Comparison of ENCODE assay signal across 21 mouse cellular contexts in the genomic region with DNA sequence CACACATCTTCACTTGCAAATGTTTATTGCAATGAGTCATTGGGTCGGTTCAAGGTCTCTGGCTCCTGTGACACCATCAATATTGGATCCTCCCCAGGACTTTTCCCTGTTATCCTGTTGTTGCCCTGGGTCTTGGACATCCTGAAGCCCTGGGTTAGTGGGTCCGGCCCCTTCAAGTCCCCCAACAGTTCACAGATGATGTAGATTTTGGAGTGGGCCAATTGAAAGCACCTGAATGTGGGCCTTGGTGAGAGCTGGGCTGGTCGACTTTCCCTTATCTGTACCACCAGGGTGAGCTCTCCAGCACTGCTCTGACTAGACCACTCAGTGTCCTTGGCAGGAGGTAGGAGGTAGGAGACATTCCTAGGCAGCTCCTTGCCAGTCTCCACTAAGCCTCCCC. TPM values are rescaled to one million over a fixed set of nuclear protein-coding genes. Genes with fewer than 3 reads are reported as not detected.
DNase-seq lines count a peak whose midpoint lies in the region; ATAC-seq lines count a peak whose summit lies in the region.
"Had no signal": no experiment of that assay in that cellular context is flagged by ENCODE, and none has a peak within 500 bp of the region (broad histone marks: within the 10 kb centered on the region; RNA-seq: fewer than 3 reads in every experiment).

No protein-coding gene starts in this region.

- no peak overlapping the region for H3K9ac ChIP-seq in midbrain, embryonic 15.5 days
- peak overlapping the region; percentile 9; the same call in 1 of the 2 replicates for H3K9ac ChIP-seq in liver, embryonic 16.5 days (ENCODE audit: low read depth, low read length)
- H3K9ac ChIP-seq in kidney, embryonic 14.5 days (ENCODE audit: low read depth, low read length), result no peak overlapping the region
- H3K9ac ChIP-seq: forebrain, embryonic 13.5 days; neural tube, embryonic 13.5 days had no signal

- H3K4me2 ChIP-seq in midbrain, embryonic 15.5 days, result no peak overlapping the region
- peak overlapping the region; percentile 10 for H3K4me2 ChIP-seq in liver, embryonic 16.5 days (ENCODE audit: low read depth, low read length)
- H3K4me2 ChIP-seq in kidney, embryonic 14.5 days (replicated peaks; ENCODE audit: low read depth, low read length), result no peak overlapping the region
- H3K4me2 ChIP-seq: forebrain, embryonic 13.5 days; heart, embryonic 11.5 days; neural tube, embryonic 13.5 days had no signal

- H3K9me3 ChIP-seq in midbrain, embryonic 10.5 days (replicated peaks), result no peaks in the 10 kb centered on the region
- no peaks in the 10 kb centered on the region for H3K9me3 ChIP-seq in midbrain, embryonic 15.5 days
- H3K9me3 ChIP-seq in liver, embryonic 16.5 days (replicated peaks; ENCODE audit: control insufficient read depth, low read length), result no peaks in the 10 kb centered on the region
- no peaks in the 10 kb centered on the region for H3K9me3 ChIP-seq in kidney, embryonic 14.5 days (ENCODE audit: control insufficient read depth, low read length)
- H3K9me3 ChIP-seq: embryonic facial prominence, embryonic 10.5 days; forebrain, embryonic 13.5 days; megakaryocyte, embryonic 14.5 days; neural tube, embryonic 13.5 days had no signal

- WGBS in midbrain, embryonic 10.5 days, result 75% methylated on average over 3 of the region's 3 CpGs
- 73% methylated on average over 3 of the region's 3 CpGs for WGBS in midbrain, embryonic 15.5 days
- 36% methylated on average over 3 of the region's 3 CpGs for WGBS in liver, embryonic 16.5 days (ENCODE audit: insufficient replicate concordance)
- WGBS in kidney, embryonic 14.5 days, result 56% methylated on average over 3 of the region's 3 CpGs

- H3K36me3 ChIP-seq in midbrain, embryonic 10.5 days, result no peaks in the 10 kb centered on the region
- H3K36me3 ChIP-seq in midbrain, embryonic 15.5 days (replicated peaks), result no peaks in the 10 kb centered on the region
- no peaks in the 10 kb centered on the region for H3K36me3 ChIP-seq in liver, embryonic 16.5 days (ENCODE audit: control insufficient read depth, insufficient read depth)
- H3K36me3 ChIP-seq in kidney, embryonic 14.5 days (ENCODE audit: control insufficient read depth, insufficient read depth, low read length), result no peaks in the 10 kb centered on the region
- H3K36me3 ChIP-seq: embryonic facial prominence, embryonic 10.5 days; neural tube, embryonic 13.5 days had no signal

- peak overlapping the region; percentile 80; the same call in 1 of the 2 replicates for H3K27ac ChIP-seq in midbrain, embryonic 10.5 days (replicated peaks)
- no peak overlapping the region for H3K27ac ChIP-seq in midbrain, embryonic 15.5 days
- peak overlapping the region; percentile 8 for H3K27ac ChIP-seq in liver, embryonic 16.5 days (ENCODE audit: low read length)
- no peak overlapping the region for H3K27ac ChIP-seq in kidney, embryonic 14.5 days (ENCODE audit: low read depth, low read length)
- H3K27ac ChIP-seq: embryonic facial prominence, embryonic 10.5 days; forebrain, embryonic 13.5 days had no signal

- no peak overlapping the region for H3K4me3 ChIP-seq in midbrain, embryonic 10.5 days
- no peak overlapping the region for H3K4me3 ChIP-seq in midbrain, embryonic 15.5 days
- H3K4me3 ChIP-seq in liver, embryonic 16.5 days (ENCODE audit: low read depth, low read length), result no peak overlapping the region
- H3K4me3 ChIP-seq in kidney, embryonic 14.5 days (ENCODE audit: low read length), result no peak overlapping the region
- H3K4me3 ChIP-seq: embryonic facial prominence, embryonic 10.5 days; forebrain, embryonic 13.5 days; megakaryocyte, embryonic 14.5 days; neural tube, embryonic 13.5 days had no signal

- H3K4me1 ChIP-seq in midbrain, embryonic 10.5 days, result peaks cover 47% of the 10 kb centered on the region
- peaks cover 21% of the 10 kb centered on the region for H3K4me1 ChIP-seq in midbrain, embryonic 15.5 days
- H3K4me1 ChIP-seq in liver, embryonic 16.5 days (ENCODE audit: control insufficient read depth, low read depth, low read length), result peaks cover 53% of the 10 kb centered on the region
- H3K4me1 ChIP-seq in kidney, embryonic 14.5 days (ENCODE audit: control insufficient read depth, insufficient read depth, low read length), result peaks cover 25% of the 10 kb centered on the region

- no peak for ATAC-seq in midbrain, embryonic 15.5 days (replicated peaks)
- ATAC-seq in erythroblast, adult 5-6 weeks (replicated peaks; ENCODE audit: low FRiP score, poor library complexity, severe bottlenecking), result peak; percentile 55
- peak; percentile 52 for ATAC-seq in liver, embryonic 16.5 days (ENCODE audit: low read depth)
- no peak for ATAC-seq in kidney, embryonic 14.5 days (ENCODE audit: low FRiP score, low TSS enrichment)
- ATAC-seq: forebrain, embryonic 13.5 days had no signal

- DNase-seq in midbrain, embryonic 10.5 days (ENCODE audit: low spot score), result no peak
- DNase-seq in adrenal gland, postnatal 14 days, result peak; percentile 62
- DNase-seq in urinary bladder, adult 18-20 months (ENCODE audit: low spot score in 2 of 2), result no peak
- DNase-seq: cerebellum, adult 8-10 months; kidney, adult 2 months; lung, adult 2 months; right cerebral cortex, postnatal 25 days had no signal

- no peaks in the 10 kb centered on the region for H3K27me3 ChIP-seq in midbrain, embryonic 10.5 days (ENCODE audit: low read depth, poor library complexity, severe bottlenecking)
- no peaks in the 10 kb centered on the region for H3K27me3 ChIP-seq in midbrain, embryonic 15.5 days (replicated peaks)
- H3K27me3 ChIP-seq in liver, embryonic 16.5 days (ENCODE audit: control insufficient read depth, insufficient read depth, low read depth, low read length), result no peaks in the 10 kb centered on the region
- no peaks in the 10 kb centered on the region for H3K27me3 ChIP-seq in kidney, embryonic 14.5 days (ENCODE audit: control insufficient read depth, insufficient read depth, low read length)
- H3K27me3 ChIP-seq: forebrain, embryonic 13.5 days; megakaryocyte, embryonic 14.5 days; neural tube, embryonic 13.5 days had no signal

RNA-seq across cellular contexts. Expression of a gene that starts 15.5 kb away (rescaled TPM):
- 10.6 and 11.1 TPM in 2 replicates for polyA plus RNA-seq in midbrain, embryonic 10.5 days (2016; fragmentation: Nextera tagmentation; extraction: Ambion mirVana)
- 18.1 and 18.6 TPM in 2 replicates for polyA plus RNA-seq in midbrain, embryonic 15.5 days (2015; fragmentation: Nextera tagmentation; extraction: Ambion mirVana)
- 50.4 and 53.1 TPM in 2 replicates for total RNA-seq in adrenal gland, postnatal 14 days (2021)
- 34.7 and 41.3 TPM in 2 replicates for total RNA-seq in erythroblast, adult 5-6 weeks (2015; ENCODE audit: low replicate concordance)
- total RNA-seq in erythroblast, adult 5-6 weeks (2017; ENCODE audit: low replicate concordance), result 42.4 and 50.7 TPM in 2 replicates
- polyA plus RNA-seq in liver, embryonic 16.5 days (2015; fragmentation: Nextera tagmentation; extraction: Ambion mirVana), result 21.5 and 21.7 TPM in 2 replicates
- polyA plus RNA-seq in kidney, embryonic 14.5 days (2014; fragmentation: Nextera tagmentation; extraction: Ambion mirVana), result 7.4 and 18.0 TPM in 2 replicates

RNA-seq across cellular contexts. Expression of a gene that starts 19.5 kb away (rescaled TPM):
- polyA plus RNA-seq in midbrain, embryonic 10.5 days (2016; fragmentation: Nextera tagmentation; extraction: Ambion mirVana), result not detected in 2 replicates
- polyA plus RNA-seq in midbrain, embryonic 15.5 days (2015; fragmentation: Nextera tagmentation; extraction: Ambion mirVana), result not detected in 2 replicates
- total RNA-seq in adrenal gland, postnatal 14 days (2021), result not detected in 2 replicates
- total RNA-seq in erythroblast, adult 5-6 weeks (2015; ENCODE audit: low replicate concordance), result not detected in 2 replicates
- total RNA-seq in erythroblast, adult 5-6 weeks (2017; ENCODE audit: low replicate concordance), result not detected in 2 replicates
- not detected in 2 replicates for polyA plus RNA-seq in liver, embryonic 16.5 days (2015; fragmentation: Nextera tagmentation; extraction: Ambion mirVana)
- not detected in 2 replicates for polyA plus RNA-seq in kidney, embryonic 14.5 days (2014; fragmentation: Nextera tagmentation; extraction: Ambion mirVana)
- total RNA-seq: gastrocnemius, adult 18-20 months; hematopoietic stem cell, adult 5-6 weeks; left cerebral cortex, postnatal 14 days had no signal
- polyA plus RNA-seq: embryonic facial prominence, embryonic 10.5 days; forebrain, embryonic 13.5 days; heart, embryonic 11.5 days; lung, adult 2 months; neural tube, embryonic 13.5 days; stomach, embryonic 16.5 days; urinary bladder, adult 2 months had no signal

Comparison
In these comparisons a context has a peak if more than half of its experiments do, and no peak if none do; other contexts are left out.
1. H3K27ac ChIP-seq: peak in midbrain, embryonic 10.5 days (single experiment) and liver, embryonic 16.5 days (single experiment); none in midbrain, embryonic 15.5 days (single experiment) and kidney, embryonic 14.5 days (single experiment).
2. ATAC-seq: peak in erythroblast, adult 5-6 weeks (single experiment) and liver, embryonic 16.5 days (single experiment); none in midbrain, embryonic 15.5 days (single experiment) and kidney, embryonic 14.5 days (single experiment).